Mouse (Mus musculus): ENCODE data around the gene Cyp4a31. TPM values are rescaled to one million over a fixed set of nuclear protein-coding genes. Genes with fewer than 3 reads are reported as not detected.

Cyp4a31 gene
- polyA plus RNA-seq, 1 experiment, result not detected

Other genes with a start within 250 kb of the Cyp4a31 start
- not detected in 2 replicates for gene Cyp4a12b, start 152.0 kb upstream of the Cyp4a31 start, polyA plus RNA-seq (2012; rRNA removed)
- gene Cyp4a30b, start 111.0 kb upstream of the Cyp4a31 start, polyA plus RNA-seq (2012; rRNA removed), result not detected in 2 replicates
- not detected in 2 replicates for gene Cyp4a14, start 67.5 kb upstream of the Cyp4a31 start, polyA plus RNA-seq (2012; rRNA removed)
- not detected in 2 replicates for gene Cyp4a10, start 45.4 kb upstream of the Cyp4a31 start, polyA plus RNA-seq (2012; rRNA removed)
- gene Cyp4a32, start 37.3 kb downstream of the Cyp4a31 start, polyA plus RNA-seq (2012; rRNA removed), result not detected in 2 replicates
- gene Cyp4b1, start 84.1 kb downstream of the Cyp4a31 start, polyA plus RNA-seq (2012; rRNA removed), result 32.9 and 138 TPM in 2 replicates
- 19.1 and 38.2 TPM in 2 replicates for gene Efcab14, start 174.1 kb downstream of the Cyp4a31 start, polyA plus RNA-seq (2012; rRNA removed)
- gene Tex38, start 217.4 kb downstream of the Cyp4a31 start, polyA plus RNA-seq (2012; rRNA removed), result 0.32 and 0.60 TPM in 2 replicates
- gene Atpaf1, start 221.2 kb downstream of the Cyp4a31 start, polyA plus RNA-seq (2012; rRNA removed), result 15.0 and 24.4 TPM in 2 replicates

Measured in large intestine, adult 2 months (tissue).